Mouse (Mus musculus) cerebellum, postnatal 36 days (tissue): ENCODE measurements at regions not wholly inside any gene's neighbourhood (a gene's known extent, or its start where the extent isn't known, plus 50 kb on each side); places are given as distances from the start of the nearest gene placed in this dataset.

Experiments used
- DNase-seq, 2 experiments: peaks; one replicate each; pipeline ENCODE4 v3.0.0; 2021 to 2022; ENCODE audit warnings: mixed read lengths in 2 of 2

- DNase-seq: no peak
Observed at GRCm38 (mm10) chr15:63667536-63667935, 177.4 kb downstream of the Gsdmc2 start.

GRCm38 (mm10) chr15:63665517-63665916 lies 179.5 kb downstream of the Gsdmc2 start:
- DNase-seq: no peak

GRCm38 (mm10) chr15:63664877-63665276 lies 180.1 kb downstream of the Gsdmc2 start:
- no peak for DNase-seq

GRCm38 (mm10) chr15:63662183-63662582 lies 182.8 kb downstream of the Gsdmc2 start:
- DNase-seq: no peak

GRCm38 (mm10) chr15:63658031-63658521 lies 186.9 kb downstream of the Gsdmc2 start:
- DNase-seq: no peak

GRCm38 (mm10) chr15:63652216-63652961 lies 192.6 kb downstream of the Gsdmc2 start:
- peak; percentile 73 to 84 for DNase-seq

- DNase-seq: no peak
Observed at GRCm38 (mm10) chr15:63651120-63651519, 193.9 kb downstream of the Gsdmc2 start.

- no peak for DNase-seq
Observed at GRCm38 (mm10) chr15:63648142-63648989, 196.6 kb downstream of the Gsdmc2 start.

GRCm38 (mm10) chr15:63624814-63625213 lies 220.2 kb downstream of the Gsdmc2 start:
- no peak for DNase-seq

GRCm38 (mm10) chr15:63624249-63624648 lies 220.7 kb downstream of the Gsdmc2 start:
- DNase-seq: no peak

- DNase-seq: no peak
Observed at GRCm38 (mm10) chr15:63616506-63617208, 228.3 kb downstream of the Gsdmc2 start.

GRCm38 (mm10) chr15:63614191-63614590 lies 230.8 kb downstream of the Gsdmc2 start:
- DNase-seq: no peak

- DNase-seq: no peak
Observed at GRCm38 (mm10) chr15:63613120-63613519, 231.9 kb downstream of the Gsdmc2 start.

GRCm38 (mm10) chr15:63611161-63611560 lies 233.8 kb downstream of the Gsdmc2 start:
- DNase-seq: no peak

- no peak for DNase-seq
Observed at GRCm38 (mm10) chr15:63603100-63603714, 241.8 kb downstream of the Gsdmc2 start.

GRCm38 (mm10) chr15:63601543-63601942 lies 243.4 kb downstream of the Gsdmc2 start:
- DNase-seq: peak; percentile 2 to 4

- DNase-seq: no peak
Observed at GRCm38 (mm10) chr15:63592758-63593463, 252.1 kb downstream of the Gsdmc2 start.

- no peak for DNase-seq
Observed at GRCm38 (mm10) chr15:63559293-63559692, 285.7 kb downstream of the Gsdmc2 start.

- no peak for DNase-seq
Observed at GRCm38 (mm10) chr15:63558691-63559090, 286.3 kb downstream of the Gsdmc2 start.

GRCm38 (mm10) chr15:63557816-63558215 lies 287.2 kb downstream of the Gsdmc2 start:
- no peak for DNase-seq

- DNase-seq: no peak
Observed at GRCm38 (mm10) chr15:63553597-63553996, 291.4 kb downstream of the Gsdmc2 start.
